ENCODE assay signal across 13 mouse cellular contexts in the genomic region with DNA sequence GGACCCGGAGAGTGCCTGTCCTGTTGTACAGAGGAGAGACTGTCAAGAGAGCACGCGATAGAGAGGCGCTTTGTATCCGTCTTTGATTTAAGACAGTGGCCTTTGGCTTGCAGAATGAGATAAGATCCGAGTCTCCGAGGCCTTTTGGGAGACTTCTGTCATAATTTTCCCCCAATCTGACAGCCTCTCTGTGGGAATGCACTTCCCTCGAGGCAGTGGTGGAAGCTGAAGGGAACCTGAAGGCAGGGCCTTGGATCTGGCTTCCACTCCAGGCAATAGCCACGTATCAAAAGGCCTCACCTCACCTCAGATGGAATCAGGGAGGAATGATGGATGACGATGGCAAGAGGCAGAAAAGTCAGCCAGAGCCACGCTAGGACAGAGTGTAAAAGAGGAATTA.
"Had no signal": no experiment of that assay in that cellular context is flagged by ENCODE, and none has a peak within 500 bp of the region (broad histone marks: within the 10 kb centered on the region; RNA-seq: fewer than 3 reads in every experiment).

No protein-coding gene starts in this region.

- DNase-seq: kidney, adult 9 months; kidney, postnatal 36 days; layer of hippocampus, adult 9-11 months; layer of hippocampus, postnatal 36 days; liver; liver, embryonic 13.5 days; liver, postnatal 0 days; lung, postnatal 14 days; retina, postnatal 1 day; right cerebral cortex, postnatal 4 days; spleen, adult 18-20 months; thymus, adult 18-20 months; thymus, postnatal 14 days had no signal
